Mouse (Mus musculus) urinary bladder, postnatal 4 days (tissue): ENCODE measurements around the gene Tent4a.

Experiments
- DNase-seq, 2 experiments: peaks; one replicate each; pipeline ENCODE4 v3.0.0; 2021 to 2022; ENCODE audit warnings: low spot score in 2 of 2

Tent4a gene

GRCm38 (mm10) chr13:69478703-69479102 lies 55.7 kb downstream of the Tent4a start:
- no peak for DNase-seq

GRCm38 (mm10) chr13:69460635-69461465 lies 73.6 kb downstream of the Tent4a start:
- no peak for DNase-seq

- peak in 1 of 2 experiments; percentile 35 for DNase-seq
Observed at GRCm38 (mm10) chr13:69459657-69460458, 74.6 kb downstream of the Tent4a start.

DNA sequence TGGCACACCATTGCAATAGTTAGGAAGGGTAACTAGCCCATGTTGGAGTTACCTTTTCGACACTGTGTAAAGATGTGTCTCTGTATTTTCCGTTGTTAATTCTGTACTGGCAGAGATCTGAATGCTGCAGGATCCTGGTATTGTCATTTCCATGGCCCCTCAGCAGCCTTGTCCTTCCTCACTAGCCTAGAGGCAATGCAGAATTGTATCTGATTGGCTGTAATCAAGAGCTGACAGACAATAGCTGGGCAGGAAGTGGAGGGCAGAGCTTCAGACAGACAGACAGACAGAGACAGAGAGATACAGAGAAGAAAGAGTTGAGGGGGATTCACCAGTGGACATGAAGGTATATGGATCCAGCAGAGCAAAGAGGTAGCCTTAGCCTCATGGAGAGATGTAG lies 75.5 kb downstream of the Tent4a start:
- DNase-seq, result no peak

- no peak for DNase-seq
Observed at GRCm38 (mm10) chr13:69458461-69458860, 76.0 kb downstream of the Tent4a start.

DNA sequence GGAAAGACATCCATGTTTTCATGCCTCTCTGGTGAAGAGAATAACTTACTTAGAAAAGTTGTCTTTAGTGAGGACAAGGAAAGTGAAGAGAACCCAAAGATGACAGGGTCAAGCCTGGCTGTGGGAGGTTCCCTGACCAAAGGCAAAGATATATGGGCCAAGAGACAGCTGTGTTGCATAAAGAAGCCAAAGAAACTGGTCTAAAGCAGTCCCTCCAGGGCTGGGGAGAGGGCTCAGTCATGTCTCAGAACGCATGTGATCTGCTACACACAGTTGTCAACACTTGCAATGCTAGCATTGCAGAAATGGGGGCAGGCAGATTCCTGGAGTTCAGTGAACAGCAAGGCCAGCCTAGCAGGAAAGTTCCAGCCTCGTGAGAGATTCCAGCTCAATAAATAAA lies 77.3 kb downstream of the Tent4a start:
- no peak for DNase-seq

DNA sequence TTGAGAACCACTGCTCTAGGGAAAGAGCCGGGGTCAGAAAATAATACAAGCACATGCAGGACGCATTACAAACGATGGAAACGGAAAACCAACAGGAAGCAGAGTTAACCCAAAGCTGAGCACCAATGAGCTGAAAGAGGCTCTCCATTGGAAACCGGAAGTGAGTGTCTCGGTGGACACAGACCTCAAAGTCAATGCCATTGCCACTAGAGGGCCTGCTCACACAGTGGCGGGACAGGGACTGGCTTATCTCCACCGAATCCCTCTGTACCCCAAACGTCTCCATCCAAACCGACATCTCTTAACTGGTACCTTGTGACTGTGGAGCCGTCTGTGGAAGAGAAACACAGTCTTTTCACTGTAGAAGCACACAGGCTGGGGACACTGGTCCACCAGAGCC lies 77.8 kb downstream of the Tent4a start:
- no peak for DNase-seq

- DNase-seq, result no peak
Observed at GRCm38 (mm10) chr13:69455476-69456175, 78.8 kb downstream of the Tent4a start.
